In the genomic region with DNA sequence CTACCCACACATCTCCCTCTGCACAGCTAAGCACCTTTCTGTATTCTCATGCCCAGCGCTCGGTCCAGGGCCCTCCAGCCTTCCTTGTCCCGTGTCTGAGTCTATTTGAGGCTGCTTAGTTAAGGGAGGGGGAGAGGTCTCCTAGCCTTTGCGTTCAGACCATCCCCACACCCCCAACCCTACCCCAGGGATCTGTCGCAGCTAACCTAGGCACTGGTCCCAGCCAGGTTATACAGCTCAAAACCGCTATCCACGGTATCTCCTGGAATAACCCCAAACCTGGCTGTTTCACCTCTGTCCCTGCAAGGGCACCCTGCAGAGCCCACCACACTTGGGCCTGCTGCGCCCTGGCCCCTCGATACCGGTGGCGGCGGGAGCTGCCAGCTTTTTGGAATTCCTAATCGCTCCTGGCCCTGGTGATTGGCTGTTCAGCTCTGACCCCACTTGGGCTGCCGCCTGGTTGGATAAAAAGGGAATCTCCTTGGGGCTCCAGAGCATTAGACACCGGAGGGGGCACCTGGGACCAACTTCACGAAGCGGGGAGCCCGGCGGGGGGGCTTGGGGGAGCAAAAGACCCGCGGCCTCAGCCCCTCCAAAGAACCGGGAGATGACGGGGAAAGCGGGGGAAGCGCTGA, we compare ENCODE assay signal across 10 mouse cellular contexts. TPM values are rescaled to one million over a fixed set of nuclear protein-coding genes. Genes with fewer than 3 reads are reported as not detected.
A peak's percentile ranks its signal among the peaks of the same experiment; 100 is the strongest.
DNase-seq lines count a peak whose midpoint lies in the region; ATAC-seq lines count a peak whose summit lies in the region.
"Had no signal": no experiment of that assay in that cellular context is flagged by ENCODE, and none has a peak within 500 bp of the region (broad histone marks: within the 10 kb centered on the region; RNA-seq: fewer than 3 reads in every experiment).

A gene (plus strand): TSS at position 427 of the 635 bp plus-strand sequence.

- H3K4me2 ChIP-seq in heart, embryonic 15.5 days = peak within 1 kb of the TSS; percentile 46
- peak within 1 kb of the TSS; percentile 27 for H3K4me2 ChIP-seq in hindbrain, embryonic 12.5 days (replicated peaks)
- peak within 1 kb of the TSS; percentile 29 for H3K4me2 ChIP-seq in midbrain, embryonic 16.5 days (ENCODE audit: low read length)

- H3K4me1 ChIP-seq in heart, embryonic 15.5 days (replicated peaks) = peaks cover 28% of the 10 kb centered on the region
- peaks cover 14% of the 10 kb centered on the region for H3K4me1 ChIP-seq in hindbrain, embryonic 12.5 days
- peaks cover 2% of the 10 kb centered on the region; the same call in 1 of the 2 replicates for H3K4me1 ChIP-seq in midbrain, embryonic 16.5 days (ENCODE audit: control insufficient read depth, insufficient read depth, low read length)

- no peak within 1 kb of the TSS for H3K27ac ChIP-seq in heart, embryonic 15.5 days
- no peak within 1 kb of the TSS for H3K27ac ChIP-seq in hindbrain, embryonic 12.5 days
- H3K27ac ChIP-seq in midbrain, embryonic 16.5 days (ENCODE audit: low read length) = no peak within 1 kb of the TSS

- no peaks in the 10 kb centered on the region for H3K9me3 ChIP-seq in heart, embryonic 15.5 days (replicated peaks)
- no peaks in the 10 kb centered on the region for H3K9me3 ChIP-seq in hindbrain, embryonic 12.5 days (replicated peaks)
- H3K9me3 ChIP-seq in midbrain, embryonic 16.5 days (replicated peaks; ENCODE audit: control insufficient read depth, low read length, poor library complexity, severe bottlenecking) = no peaks in the 10 kb centered on the region

- no peak; the same call in 1 of the 2 replicates for ATAC-seq in heart, embryonic 15.5 days (replicated peaks; ENCODE audit: insufficient number of reproducible peaks, insufficient read depth, low FRiP score, low read depth)
- ATAC-seq in hindbrain, embryonic 12.5 days (ENCODE audit: low FRiP score) = no peak
- no peak for ATAC-seq in midbrain, embryonic 16.5 days

- intact Hi-C loops in heart, postnatal 25 days (cut with DNase I) = no loop called here
- intact Hi-C loops in left cerebral cortex, postnatal 36 days (cut with DNase I) = no loop called here

- H3K36me3 ChIP-seq in heart, embryonic 15.5 days = no peaks in the 10 kb centered on the region
- H3K36me3 ChIP-seq in hindbrain, embryonic 12.5 days = no peaks in the 10 kb centered on the region
- H3K36me3 ChIP-seq in midbrain, embryonic 16.5 days (ENCODE audit: control insufficient read depth, insufficient read depth, low read length) = no peaks in the 10 kb centered on the region

- H3K4me3 ChIP-seq in heart, embryonic 15.5 days = peak within 1 kb of the TSS; percentile 33
- H3K4me3 ChIP-seq in hindbrain, embryonic 12.5 days = peak within 1 kb of the TSS; percentile 16
- no peak within 1 kb of the TSS; the same call in 1 of the 2 replicates for H3K4me3 ChIP-seq in midbrain, embryonic 16.5 days (ENCODE audit: low read depth, low read length)

- no peak for DNase-seq in heart, postnatal 25 days (ENCODE audit: low spot score)
- peak; percentile 17 for DNase-seq in embryo, embryonic 11 days
- no peak for DNase-seq in urinary bladder, postnatal 36 days (ENCODE audit: low spot score in 2 of 2)
- no peak for DNase-seq in left cerebral cortex, postnatal 36 days (ENCODE audit: low spot score in 2 of 2)
- DNase-seq in adrenal gland, adult (ENCODE audit: inconsistent age in 2 of 2, low spot score in 1 of 2) = no peak
- DNase-seq: right cerebral cortex, postnatal 4 days had no signal

- H3K27me3 ChIP-seq in heart, embryonic 15.5 days = peaks cover 74% of the 10 kb centered on the region
- H3K27me3 ChIP-seq in hindbrain, embryonic 12.5 days = peaks cover 82% of the 10 kb centered on the region
- peaks cover 37% of the 10 kb centered on the region for H3K27me3 ChIP-seq in midbrain, embryonic 16.5 days (ENCODE audit: control insufficient read depth, insufficient read depth, low read depth, low read length)

- no peak within 1 kb of the TSS for H3K9ac ChIP-seq in heart, embryonic 15.5 days
- no peak within 1 kb of the TSS for H3K9ac ChIP-seq in hindbrain, embryonic 12.5 days
- H3K9ac ChIP-seq in midbrain, embryonic 16.5 days (ENCODE audit: low read depth, low read length) = no peak within 1 kb of the TSS

- WGBS in heart, embryonic 15.5 days = 3% methylated on average over 25 of the region's 25 CpGs
- WGBS in hindbrain, embryonic 12.5 days = 2% methylated on average over 25 of the region's 25 CpGs
- 2% methylated on average over 24 of the region's 25 CpGs for WGBS in midbrain, embryonic 16.5 days

RNA-seq across cellular contexts. Expression of the gene that starts here (rescaled TPM):
- polyA plus RNA-seq in heart, embryonic 15.5 days (2015; fragmentation: Nextera tagmentation; extraction: Ambion mirVana) = not detected in 2 replicates
- not detected for total RNA-seq in heart, postnatal 25 days (2021)
- polyA plus RNA-seq in hindbrain, embryonic 12.5 days (2016; fragmentation: Nextera tagmentation; extraction: Ambion mirVana) = 8.3 and 9.4 TPM in 2 replicates
- 1.5 and 1.9 TPM in 2 replicates for polyA plus RNA-seq in midbrain, embryonic 16.5 days (2015; fragmentation: Nextera tagmentation; extraction: Ambion mirVana)
- under 1 TPM; 0.16 to 0.22 TPM for total RNA-seq in left cerebral cortex, postnatal 36 days (2021)
- total RNA-seq: CH12.LX had no signal
